Mouse (Mus musculus) cerebellum, adult 2 months (tissue): ENCODE data around the gene Avil.

Source experiments
- CTCF ChIP-seq: fragments of 200-500 bp; IDR thresholded peaks from 2 replicates; pipeline ENCODE4 v1.5.1; 2011; ENCODE audit warnings: low read depth, mild to moderate bottlenecking, control low read depth, low read length, moderate library complexity, borderline replicate concordance; ENCODE audit not compliant: insufficient read depth
- POLR2A ChIP-seq: fragments of 200-500 bp; IDR thresholded peaks from 2 replicates; pipeline ENCODE4 v1.6.1; 2011; ENCODE audit warnings: low read length, control low read depth, borderline replicate concordance; ENCODE audit not compliant: insufficient read depth

- TF ChIP-seq CTCF (no peak), POLR2A (no peak)
Measured at GRCm38 (mm10) chr10:126985579-126985978, 14.9 kb upstream of the Avil start.
